ENCODE assay signal across 19 mouse cellular contexts in the genomic region with DNA sequence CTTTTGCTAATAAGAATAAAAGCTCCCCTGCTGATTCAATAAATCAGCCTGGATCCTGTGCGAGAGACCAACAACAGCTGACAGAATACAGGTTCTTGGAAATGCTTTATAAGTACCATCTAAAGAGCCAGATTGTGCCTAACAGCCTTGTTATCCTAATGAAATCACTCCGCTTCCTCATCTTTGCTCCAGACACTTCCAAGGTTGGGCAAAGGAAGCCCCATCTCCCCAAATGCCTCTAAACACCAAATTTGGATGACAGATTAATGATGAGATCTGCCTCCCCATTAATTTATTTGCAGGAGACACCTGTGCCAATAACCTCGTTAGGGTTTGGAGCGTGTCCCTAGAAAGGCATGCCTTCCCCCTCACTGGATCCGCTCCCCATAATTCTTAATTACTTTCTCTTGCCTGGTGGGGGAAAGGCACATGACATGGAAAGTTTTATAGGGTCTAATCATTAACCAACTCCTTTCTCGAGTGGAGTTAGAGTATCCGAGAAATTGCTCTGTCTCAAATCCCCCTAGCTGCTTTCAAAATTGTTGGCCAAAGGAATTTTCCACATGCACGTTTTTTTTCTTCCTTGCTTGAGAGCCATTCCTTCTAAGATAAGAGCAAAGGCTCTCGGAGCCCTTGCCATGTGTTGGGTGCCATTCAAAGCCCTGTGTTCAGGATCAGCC.
DNase-seq lines count a peak whose midpoint lies in the region; ATAC-seq and TF ChIP-seq lines count a peak whose summit lies in the region.
"Had no signal": no experiment of that assay in that cellular context is flagged by ENCODE, and none has a peak within 500 bp of the region (broad histone marks: within the 10 kb centered on the region; RNA-seq: fewer than 3 reads in every experiment).

No protein-coding gene starts in this region.

- no peak overlapping the region for H3K4me3 ChIP-seq in forebrain, embryonic 14.5 days (ENCODE audit: low read depth, low read length)
- H3K4me3 ChIP-seq in forebrain, embryonic 10.5 days: no peak overlapping the region
- H3K4me3 ChIP-seq in kidney, embryonic 16.5 days (ENCODE audit: low read length): no peak overlapping the region
- H3K4me3 ChIP-seq in limb, embryonic 13.5 days: no peak overlapping the region
- no peak overlapping the region for H3K4me3 ChIP-seq in liver, postnatal 0 days (ENCODE audit: low read depth, low read length)
- H3K4me3 ChIP-seq: gastrocnemius, adult 2 months; heart, embryonic 13.5 days; hindbrain, embryonic 13.5 days had no signal

- H3K4me1 ChIP-seq in forebrain, embryonic 14.5 days (ENCODE audit: control insufficient read depth, insufficient read depth, low read length): no peaks in the 10 kb centered on the region
- no peaks in the 10 kb centered on the region for H3K4me1 ChIP-seq in forebrain, embryonic 10.5 days
- H3K4me1 ChIP-seq in kidney, embryonic 16.5 days (ENCODE audit: insufficient read depth, low read length): peaks cover 12% of the 10 kb centered on the region
- peaks cover 9% of the 10 kb centered on the region for H3K4me1 ChIP-seq in limb, embryonic 13.5 days
- no peaks in the 10 kb centered on the region for H3K4me1 ChIP-seq in liver, postnatal 0 days (ENCODE audit: insufficient read depth)
- H3K4me1 ChIP-seq: hindbrain, embryonic 13.5 days had no signal

- TF ChIP-seq POLR2A in brain, embryonic 14.5 days (IDR thresholded peaks at IDR 0.05; ENCODE audit: borderline replicate concordance, extremely low read depth, insufficient read depth, insufficient read length, poor library complexity, severe bottlenecking): no peak

- WGBS in forebrain, embryonic 14.5 days: 43% methylated on average over 9 of the region's 9 CpGs
- WGBS in forebrain, embryonic 10.5 days: 78% methylated on average over 9 of the region's 9 CpGs
- WGBS in kidney, embryonic 16.5 days: 14% methylated on average over 9 of the region's 9 CpGs
- WGBS in limb, embryonic 13.5 days: 17% methylated on average over 9 of the region's 9 CpGs
- WGBS in liver, postnatal 0 days (ENCODE audit: insufficient replicate concordance): 69% methylated on average over 9 of the region's 9 CpGs

- no peak for TF ChIP-seq CTCF in brain, embryonic 14.5 days (IDR thresholded peaks at IDR 0.05; ENCODE audit: borderline replicate concordance, extremely low read depth, insufficient read depth, insufficient read length)
- no peak for TF ChIP-seq CTCF in liver, postnatal 0 days (IDR thresholded peaks at IDR 0.05; ENCODE audit: low read depth)

- H3K4me2 ChIP-seq in forebrain, embryonic 14.5 days (ENCODE audit: low read length): no peak overlapping the region
- peak overlapping the region; percentile 18; the same call in 1 of the 2 replicates for H3K4me2 ChIP-seq in kidney, embryonic 16.5 days (replicated peaks; ENCODE audit: low read depth, low read length)
- H3K4me2 ChIP-seq in limb, embryonic 13.5 days (replicated peaks): no peak overlapping the region
- H3K4me2 ChIP-seq in liver, postnatal 0 days (ENCODE audit: low read depth, low read length): no peak overlapping the region
- H3K4me2 ChIP-seq: heart, embryonic 13.5 days; hindbrain, embryonic 13.5 days had no signal

- H3K27ac ChIP-seq in forebrain, embryonic 14.5 days (ENCODE audit: low read depth, low read length): no peak overlapping the region
- no peak overlapping the region for H3K27ac ChIP-seq in forebrain, embryonic 10.5 days
- H3K27ac ChIP-seq in kidney, embryonic 16.5 days (ENCODE audit: low read length): peak overlapping the region; percentile 75
- no peak overlapping the region for H3K27ac ChIP-seq in limb, embryonic 13.5 days
- H3K27ac ChIP-seq in liver, postnatal 0 days (ENCODE audit: low read depth): no peak overlapping the region
- H3K27ac ChIP-seq: gastrocnemius, adult 2 months; heart, embryonic 13.5 days; hindbrain, embryonic 13.5 days had no signal

- no peaks in the 10 kb centered on the region for H3K36me3 ChIP-seq in forebrain, embryonic 14.5 days (ENCODE audit: control insufficient read depth, insufficient read depth, low read length)
- no peaks in the 10 kb centered on the region for H3K36me3 ChIP-seq in forebrain, embryonic 10.5 days (replicated peaks)
- H3K36me3 ChIP-seq in kidney, embryonic 16.5 days (ENCODE audit: insufficient read depth, low read length): no peaks in the 10 kb centered on the region
- no peaks in the 10 kb centered on the region for H3K36me3 ChIP-seq in limb, embryonic 13.5 days
- no peaks in the 10 kb centered on the region for H3K36me3 ChIP-seq in liver, postnatal 0 days (replicated peaks; ENCODE audit: insufficient read depth, low read length)
- H3K36me3 ChIP-seq: heart, embryonic 13.5 days; hindbrain, embryonic 13.5 days had no signal

- no peaks in the 10 kb centered on the region for H3K9me3 ChIP-seq in forebrain, embryonic 14.5 days (replicated peaks; ENCODE audit: control insufficient read depth, low read length)
- no peaks in the 10 kb centered on the region for H3K9me3 ChIP-seq in forebrain, embryonic 10.5 days
- H3K9me3 ChIP-seq in kidney, embryonic 16.5 days (ENCODE audit: low read length): no peaks in the 10 kb centered on the region
- H3K9me3 ChIP-seq in limb, embryonic 13.5 days: no peaks in the 10 kb centered on the region
- H3K9me3 ChIP-seq in liver, postnatal 0 days (ENCODE audit: low read length): no peaks in the 10 kb centered on the region
- H3K9me3 ChIP-seq: heart, embryonic 13.5 days; hindbrain, embryonic 13.5 days had no signal

- H3K27me3 ChIP-seq in forebrain, embryonic 14.5 days (replicated peaks; ENCODE audit: control insufficient read depth, insufficient read depth, low read length): no peaks in the 10 kb centered on the region
- H3K27me3 ChIP-seq in forebrain, embryonic 10.5 days (ENCODE audit: poor library complexity, severe bottlenecking): no peaks in the 10 kb centered on the region
- H3K27me3 ChIP-seq in kidney, embryonic 16.5 days (ENCODE audit: insufficient read depth, low read length): no peaks in the 10 kb centered on the region
- 0 out of 2 replicates have a peak, but pooled peaks cover 2% of the 10 kb centered on the region for H3K27me3 ChIP-seq in limb, embryonic 13.5 days
- H3K27me3 ChIP-seq in liver, postnatal 0 days (ENCODE audit: insufficient read depth, low read length): no peaks in the 10 kb centered on the region
- H3K27me3 ChIP-seq: heart, embryonic 13.5 days; hindbrain, embryonic 13.5 days had no signal

- no peak overlapping the region for H3K9ac ChIP-seq in forebrain, embryonic 14.5 days (ENCODE audit: low read length)
- H3K9ac ChIP-seq in kidney, embryonic 16.5 days (replicated peaks; ENCODE audit: low read length): no peak overlapping the region
- no peak overlapping the region for H3K9ac ChIP-seq in limb, embryonic 13.5 days
- no peak overlapping the region for H3K9ac ChIP-seq in liver, postnatal 0 days (replicated peaks)
- H3K9ac ChIP-seq: heart, embryonic 13.5 days; hindbrain, embryonic 13.5 days had no signal

- peak; percentile 58 for DNase-seq in forebrain, embryonic 14.5 days (ENCODE audit: low spot score)
- no peak for DNase-seq in forebrain, embryonic 10.5 days (ENCODE audit: extremely low spot score, low spot score)
- peak; percentile 69 for DNase-seq in brain, embryonic 14.5 days (ENCODE audit: low read depth)
- no peak for DNase-seq in lung, postnatal 25 days (ENCODE audit: low spot score)
- DNase-seq in liver, postnatal 0 days: no peak
- no peak for DNase-seq in ovary, postnatal 10 days (ENCODE audit: low spot score)
- DNase-seq: adrenal gland, postnatal 14 days; cerebellum, adult 11 months; cerebellum, postnatal 14 days; embryo, embryonic 11 days; gastrocnemius, adult 2 months; liver; lung, postnatal 36 days; retina, postnatal 1 day had no signal

- ATAC-seq in forebrain, embryonic 14.5 days: no peak
- peak; percentile 71; the same call in 1 of the 2 replicates for ATAC-seq in kidney, embryonic 16.5 days (ENCODE audit: low FRiP score, low TSS enrichment)
- ATAC-seq in limb, embryonic 13.5 days (ENCODE audit: low FRiP score, low read depth): 0 out of 2 replicates have a peak, but pooled peaks have one; percentile 19
- ATAC-seq in liver, postnatal 0 days: no peak
- ATAC-seq: inflammation-experienced regulatory T-cells, adult 6 months had no signal

- TF ChIP-seq EP300 in liver, postnatal 0 days (IDR thresholded peaks at IDR 0.05; ENCODE audit: low read depth): no peak

Comparison
In these comparisons a context has a peak if more than half of its experiments do, and no peak if none do; other contexts are left out.
1. DNase-seq: peak in forebrain, embryonic 14.5 days (single experiment) and brain, embryonic 14.5 days (single experiment); none in forebrain, embryonic 10.5 days (single experiment), lung, postnatal 25 days (single experiment), liver, postnatal 0 days (single experiment) and ovary, postnatal 10 days (single experiment).
2. ATAC-seq: peak in kidney, embryonic 16.5 days (single experiment) and limb, embryonic 13.5 days (single experiment); none in forebrain, embryonic 14.5 days (single experiment) and liver, postnatal 0 days (single experiment).